ENCODE assay signal across 8 mouse cellular contexts in genomic region chr7:35264746-35265145, GRCm38 (mm10). TPM values are rescaled to one million over a fixed set of nuclear protein-coding genes. Genes with fewer than 3 reads are reported as not detected.
DNase-seq lines count a peak whose midpoint lies in the region; ATAC-seq and TF ChIP-seq lines count a peak whose summit lies in the region.

No protein-coding gene starts in this region.

- H3K27ac ChIP-seq in liver, adult 2 months (replicated peaks; ENCODE audit: insufficient read depth, low read depth, low read length), result no peak overlapping the region
- no peak overlapping the region for H3K27ac ChIP-seq in liver, embryonic 12.5 days

- peaks cover 2% of the 10 kb centered on the region; the same call in 1 of the 2 replicates for H3K4me1 ChIP-seq in liver, adult 2 months (ENCODE audit: control insufficient read depth, insufficient read depth, low read length)
- H3K4me1 ChIP-seq in liver, embryonic 12.5 days, result peaks cover 5% of the 10 kb centered on the region
- H3K4me1 ChIP-seq in G1E (ENCODE audit: insufficient read depth, low read depth, low read length), result no peaks in the 10 kb centered on the region

- no peak overlapping the region for H3K9ac ChIP-seq in liver, adult 2 months (ENCODE audit: low read depth, low read length)
- H3K9ac ChIP-seq in liver, embryonic 12.5 days, result no peak overlapping the region

- H3K9me3 ChIP-seq in liver, embryonic 12.5 days (replicated peaks), result no peaks in the 10 kb centered on the region
- no peaks in the 10 kb centered on the region for H3K9me3 ChIP-seq in G1E (replicated peaks)

- H3K79me2 ChIP-seq in liver, adult 2 months (ENCODE audit: control insufficient read depth, insufficient read depth, low read length), result no peaks in the 10 kb centered on the region

- ATAC-seq in liver, embryonic 12.5 days, result no peak
- ATAC-seq in G1E (ENCODE audit: extremely low read depth, insufficient number of reproducible peaks, low FRiP score, poor library complexity, severe bottlenecking), result no peak
- peak; percentile 52 for ATAC-seq in frontal cortex, adult (ENCODE audit: low TSS enrichment)
- ATAC-seq in inflammation-experienced regulatory T-cells, adult 6 months, result no peak

- 22% methylated on average over 7 of the region's 7 CpGs for WGBS in liver, adult 2 months
- WGBS in liver, embryonic 12.5 days (ENCODE audit: insufficient replicate concordance), result 9% methylated on average over 7 of the region's 7 CpGs
- WGBS in large intestine, adult 2 months, result 16% methylated on average over 7 of the region's 7 CpGs

- TF ChIP-seq CTCF in liver, adult 2 months (IDR thresholded peaks at IDR 0.05; ENCODE audit: low read depth, low read length), result peak; percentile 65; the same call in 1 of the 2 replicates
- peak; percentile 52 for TF ChIP-seq CTCF in G1E (IDR thresholded peaks at IDR 0.05; ENCODE audit: low read depth, low read length)

- DNase-seq in liver, adult 2 months (ENCODE audit: extremely low read depth, low read depth, low spot score), result peak; percentile 33
- DNase-seq in G1E (ENCODE audit: low spot score), result peak; percentile 33
- DNase-seq in brain, adult 2 months (ENCODE audit: low read depth, low spot score), result peak; percentile 72
- DNase-seq in large intestine, adult 2 months (ENCODE audit: low read depth, low spot score), result peak; percentile 36
- DNase-seq in naive thymus-derived CD4-positive, alpha-beta T cell, adult 2 months (ENCODE audit: low read depth), result peak; percentile 70

- no peak for TF ChIP-seq POLR2A in liver, adult 2 months (IDR thresholded peaks at IDR 0.05; ENCODE audit: extremely low read depth, insufficient read depth, low read length)

- no peaks in the 10 kb centered on the region for H3K36me3 ChIP-seq in liver, adult 2 months (ENCODE audit: control insufficient read depth, insufficient read depth, low read length)
- no peaks in the 10 kb centered on the region for H3K36me3 ChIP-seq in liver, embryonic 12.5 days
- no peaks in the 10 kb centered on the region for H3K36me3 ChIP-seq in G1E (replicated peaks)

- no peak overlapping the region for H3K4me2 ChIP-seq in liver, embryonic 12.5 days

- H3K27me3 ChIP-seq in liver, adult 2 months (ENCODE audit: control insufficient read depth, insufficient read depth, low read length), result no peaks in the 10 kb centered on the region
- H3K27me3 ChIP-seq in liver, embryonic 12.5 days (replicated peaks), result peaks cover 11% of the 10 kb centered on the region; the same call in 1 of the 2 replicates
- H3K27me3 ChIP-seq in G1E (ENCODE audit: insufficient read depth, low read length), result peaks cover 10% of the 10 kb centered on the region; the same call in 1 of the 2 replicates

- no peak overlapping the region for H3K4me3 ChIP-seq in liver, adult 2 months (ENCODE audit: insufficient read depth, low read depth, low read length)
- H3K4me3 ChIP-seq in liver, embryonic 12.5 days, result no peak overlapping the region
- no peak overlapping the region for H3K4me3 ChIP-seq in G1E (ENCODE audit: low read depth, low read length)

RNA-seq across cellular contexts. Expression of gene Lrp3, which starts 49.4 kb away (rescaled TPM):
- 6.1 and 7.7 TPM in 2 replicates for total RNA-seq in liver, adult 2 months (2014; rRNA removed)
- polyA plus RNA-seq in liver, adult 2 months (2012; rRNA removed), result 14.4 and 15.2 TPM in 2 replicates
- 0.81 and 1.3 TPM in 2 replicates for polyA plus RNA-seq in liver, embryonic 12.5 days (2016; fragmentation: Nextera tagmentation; extraction: Ambion mirVana)
- total RNA-seq in G1E (2014; fragmentation: Nextera tagmentation) (not detected in 2 replicates), G1E (2017) (0.06 and 0.16 TPM in 2 replicates)
- polyA plus RNA-seq in G1E (2012), result not detected in 2 replicates
- polyA plus RNA-seq in large intestine, adult 2 months (2012; rRNA removed), result 3.1 and 3.4 TPM in 2 replicates
- 1 to 10 TPM in 2 of 3 experiments, not detected in 1; 1.2 to 4.8 TPM for polyA plus RNA-seq in inflammation-experienced regulatory T-cells, adult 6 months (2017; shearing (Covaris generic))

RNA-seq across cellular contexts. Expression of gene Gpatch1, which starts 53.5 kb away (rescaled TPM):
- total RNA-seq in liver, adult 2 months (2014; rRNA removed), result 4.1 and 5.3 TPM in 2 replicates
- 1.9 and 2.5 TPM in 2 replicates for polyA plus RNA-seq in liver, adult 2 months (2012; rRNA removed)
- 9.6 and 10.6 TPM in 2 replicates for polyA plus RNA-seq in liver, embryonic 12.5 days (2016; fragmentation: Nextera tagmentation; extraction: Ambion mirVana)
- 20.7 and 27.1 TPM in 2 replicates for total RNA-seq in G1E (2014; fragmentation: Nextera tagmentation)
- 14.1 and 17.3 TPM in 2 replicates for total RNA-seq in G1E (2017)
- 13.4 and 14.3 TPM in 2 replicates for polyA plus RNA-seq in G1E (2012)
- 3.3 and 5.1 TPM in 2 replicates for polyA plus RNA-seq in large intestine, adult 2 months (2012; rRNA removed)
- polyA plus RNA-seq in inflammation-experienced regulatory T-cells, adult 6 months (2017; shearing (Covaris generic)), result 10 to 100 TPM; 13.3 to 22.7 (median 21.2) TPM
